Mouse (Mus musculus) frontal cortex, postnatal 10 days (tissue): ENCODE results near the gene Tet3.

Source experiments
- DNase-seq, 2 experiments: peaks; one replicate each; pipeline ENCODE4 v3.0.0; 2022; ENCODE audit warnings: low spot score in 2 of 2, mixed read lengths in 1 of 2

The Tet3 gene

DNA sequence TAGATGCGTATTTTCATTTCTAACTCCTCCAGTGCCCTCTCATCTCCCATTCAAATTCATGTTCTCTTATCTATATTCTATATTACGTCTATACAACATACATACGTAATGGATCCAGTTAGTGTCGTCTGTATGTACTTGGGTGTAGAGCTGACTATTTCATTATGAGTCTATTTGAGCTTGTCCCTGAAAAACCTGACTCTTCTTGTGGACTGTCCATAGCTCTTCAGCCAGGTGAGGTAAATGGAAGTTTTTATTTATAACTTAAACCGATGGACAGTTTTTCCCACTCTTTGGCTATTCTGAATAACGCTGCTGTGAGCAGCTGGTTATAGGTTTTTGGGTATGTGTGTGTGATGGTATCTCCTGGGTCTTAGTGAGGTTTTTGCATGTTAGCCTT is 132.1 kb downstream of the Tet3 start:
- DNase-seq = no peak

DNA sequence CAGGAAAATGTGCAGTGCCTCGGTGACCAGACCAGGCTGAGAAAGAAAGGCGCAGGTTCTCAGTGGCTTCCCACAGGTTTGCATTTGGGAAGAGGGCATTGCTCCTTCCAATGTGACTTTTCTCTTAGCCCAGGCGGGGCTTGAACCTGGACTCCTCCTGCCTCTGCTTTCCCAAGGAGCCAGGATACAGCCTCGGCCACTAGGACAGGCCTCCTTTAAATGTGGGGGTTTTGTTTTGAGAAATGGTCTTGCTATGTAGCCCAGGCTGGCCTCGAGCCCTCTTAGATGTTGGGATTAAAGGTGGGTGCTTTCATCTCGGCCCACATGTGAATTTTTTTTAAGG is 132.5 kb downstream of the Tet3 start:
- no peak for DNase-seq

DNA sequence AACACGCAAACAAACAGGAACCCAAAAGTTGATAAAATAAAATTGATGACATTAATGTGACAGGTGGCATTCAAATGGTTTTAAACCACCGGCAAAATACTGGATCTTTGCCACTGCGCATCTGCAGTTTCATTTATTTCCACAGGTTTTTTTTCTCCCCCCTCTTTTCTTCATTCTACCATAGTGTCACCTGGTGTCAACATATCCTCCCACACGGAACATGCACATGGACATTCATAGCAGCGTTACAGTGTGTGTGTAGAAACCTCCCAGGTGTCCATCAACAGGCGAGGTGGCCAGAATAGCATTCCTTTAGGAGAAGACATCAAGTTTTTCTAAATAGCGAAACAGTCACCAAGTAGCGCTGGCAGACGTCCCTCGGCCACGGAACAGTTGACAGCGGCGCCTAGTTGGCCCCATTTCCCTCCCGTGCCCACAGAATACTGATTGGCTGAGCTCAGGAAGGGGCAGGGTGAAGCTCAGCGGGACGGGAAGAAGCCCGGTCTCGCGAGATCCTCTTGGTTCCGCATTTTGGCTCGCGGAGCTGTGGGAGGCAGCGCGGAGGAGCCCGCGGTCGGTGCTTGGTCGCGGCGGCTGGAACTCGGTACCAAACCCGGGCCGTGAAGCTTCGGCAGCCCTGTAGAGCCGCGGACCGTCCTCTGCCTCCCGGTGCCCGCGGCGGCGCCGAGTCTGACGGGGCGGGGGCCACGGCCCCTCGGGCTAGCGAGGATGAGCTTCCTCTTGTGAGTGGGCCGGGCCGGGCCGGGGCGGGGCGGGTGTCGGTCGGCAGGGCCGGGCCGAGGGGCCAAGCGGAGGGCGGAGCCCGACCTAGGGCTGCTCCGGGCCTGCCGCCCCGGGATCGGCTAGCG is 133.1 kb downstream of the Tet3 start, which contains the start of the genes Mthfd2 and Mob1a:
Gene Mthfd2 (minus strand): TSS at position 384 of the 869 bp plus-strand sequence.
Gene Mob1a (plus strand): TSS at position 492 of the 869 bp plus-strand sequence.
- peak; percentile 89 to 91 for DNase-seq

DNA sequence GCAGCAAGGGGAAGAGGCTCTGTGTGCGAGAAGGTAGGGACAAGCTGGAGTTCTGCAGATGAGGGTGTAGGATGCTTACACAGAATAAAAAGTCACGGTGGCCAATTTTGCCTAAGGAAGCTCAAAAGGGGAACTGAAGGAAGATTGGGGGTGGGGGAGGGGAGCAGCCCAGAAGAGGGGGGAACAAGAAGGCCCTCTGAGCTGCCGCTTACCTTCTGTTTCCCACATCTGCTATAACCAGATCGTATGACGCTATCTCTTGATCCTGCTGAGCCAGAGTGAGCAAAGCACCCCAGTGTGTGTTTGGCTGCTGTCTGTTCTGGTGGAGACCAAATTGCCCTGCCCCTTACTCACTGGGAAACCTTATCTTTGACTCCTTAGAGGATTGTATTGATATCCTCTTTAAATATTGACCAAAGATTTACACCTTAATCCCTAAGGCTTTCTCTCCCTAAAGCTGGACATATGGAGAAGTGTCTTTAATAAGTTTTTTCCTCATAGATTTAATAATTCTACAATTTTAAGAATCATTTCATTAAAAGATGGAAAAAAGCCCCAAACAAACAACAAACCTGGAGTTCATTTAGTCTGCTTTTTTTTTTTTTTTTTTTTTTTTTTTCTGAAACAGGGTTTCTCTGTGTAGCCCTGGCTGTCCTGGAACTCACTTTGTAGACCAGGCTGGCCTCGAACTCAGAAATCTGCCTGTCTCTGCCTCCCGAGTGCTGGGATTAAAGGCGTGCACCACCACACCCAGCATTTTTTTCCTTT is 135.0 kb downstream of the Tet3 start:
- DNase-seq = no peak

DNA sequence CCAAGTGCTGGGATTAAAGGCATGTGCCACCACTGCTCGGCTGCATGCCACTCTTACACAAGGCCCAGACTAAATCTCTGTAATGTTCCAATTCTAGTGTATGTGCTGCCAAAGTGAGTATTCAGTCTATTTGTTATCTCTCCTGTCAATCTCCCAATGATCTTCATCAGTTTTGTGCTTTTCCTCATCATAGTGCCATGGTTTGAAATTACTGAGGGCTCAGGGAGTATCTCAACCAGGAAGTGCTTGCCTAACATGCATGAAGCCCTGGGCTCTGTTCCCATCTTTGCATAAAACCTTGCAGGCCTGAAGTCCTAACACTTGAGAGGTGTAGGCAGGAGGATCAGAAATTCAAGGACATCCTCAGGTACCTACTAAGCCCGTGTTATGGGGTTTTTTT is 136.1 kb downstream of the Tet3 start:
- DNase-seq = no peak

DNA sequence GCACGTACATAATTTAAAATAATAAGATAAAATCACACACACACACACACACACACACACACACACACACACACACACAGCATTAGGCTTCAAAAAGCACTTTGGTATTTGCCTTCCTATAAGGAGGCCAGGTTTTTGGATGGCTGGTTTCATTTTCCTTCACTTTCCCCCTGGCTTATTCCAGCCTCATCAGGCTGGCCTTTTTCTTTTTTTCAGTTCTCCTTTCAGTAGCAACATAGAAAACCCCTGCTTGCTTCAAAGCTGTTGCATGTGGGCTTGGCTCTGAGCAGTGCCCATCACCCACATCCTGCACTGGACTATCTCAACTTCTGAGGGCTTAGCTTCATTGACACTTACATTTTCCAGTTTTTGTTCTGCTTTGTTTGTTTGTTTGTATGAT is 137.0 kb downstream of the Tet3 start:
- no peak for DNase-seq

DNA sequence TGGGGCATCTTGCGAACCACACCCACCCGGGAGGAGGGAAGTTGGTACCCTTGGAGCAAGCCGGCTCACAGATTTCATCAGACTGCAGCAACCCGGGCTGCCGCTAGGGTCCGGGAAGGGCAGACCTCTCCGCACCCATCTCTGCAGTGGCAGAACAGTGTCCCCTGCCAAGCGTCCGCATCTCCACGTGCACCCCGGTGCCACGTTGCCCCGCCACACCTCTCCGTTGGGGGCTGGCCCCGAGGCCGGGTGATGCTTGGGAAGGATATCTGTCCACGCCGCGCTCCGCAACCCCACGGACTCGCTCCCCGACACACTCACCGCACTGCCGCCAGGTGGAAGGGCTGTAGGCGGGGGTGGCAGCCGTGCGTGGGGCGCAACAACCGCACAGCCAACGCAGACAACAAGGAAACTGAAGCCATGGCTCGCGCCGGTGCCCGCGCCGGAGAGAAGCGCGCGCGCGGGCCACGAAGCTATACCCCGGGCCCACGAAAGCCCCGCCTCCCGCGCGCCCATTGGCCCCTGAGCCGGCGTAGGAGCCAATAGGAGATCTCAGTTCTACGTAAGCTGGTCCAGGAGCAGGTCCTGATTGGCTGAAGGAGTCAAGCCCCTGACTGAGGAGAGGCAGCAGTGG is 141.7 kb downstream of the Tet3 start:
- DNase-seq = peak; percentile 89 to 91

DNA sequence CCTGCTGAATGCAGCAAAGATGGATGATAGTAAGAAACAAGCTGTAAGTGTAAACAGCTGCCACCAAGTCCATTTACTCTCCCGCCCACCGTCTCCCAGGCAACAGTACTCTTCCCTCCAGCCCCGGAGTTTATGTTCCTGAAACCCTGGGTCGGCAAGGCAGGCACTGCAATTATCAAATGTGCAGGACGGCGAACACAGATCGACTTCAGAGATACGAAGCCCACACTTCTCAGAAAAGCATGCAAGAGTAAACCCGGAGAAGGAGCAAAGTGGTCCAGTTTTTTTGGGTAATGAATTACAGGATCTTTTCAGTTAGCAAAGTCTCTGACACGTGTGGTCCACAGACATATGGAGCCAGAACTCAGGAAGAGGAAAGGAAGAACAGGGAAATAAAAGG is 142.9 kb downstream of the Tet3 start:
- no peak for DNase-seq

DNA sequence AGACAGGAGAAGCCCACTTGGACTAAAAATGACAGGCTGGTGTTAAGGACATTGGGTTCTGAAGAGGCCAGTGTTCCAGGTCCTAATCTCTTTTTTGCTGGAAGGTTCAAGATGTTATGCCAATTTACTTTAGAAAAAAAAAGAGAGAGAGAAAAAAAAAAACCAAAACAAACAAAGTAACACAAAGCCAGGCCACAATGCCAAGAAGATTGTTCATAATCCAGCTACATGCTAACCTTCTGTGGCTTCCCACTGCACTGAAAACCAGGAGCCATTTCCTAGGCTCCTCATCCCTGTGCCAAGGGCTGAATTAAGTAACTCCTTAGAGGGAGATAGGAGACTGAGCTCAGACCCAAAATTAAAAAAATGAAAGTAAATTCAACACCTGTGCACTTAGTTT is 143.6 kb downstream of the Tet3 start:
- DNase-seq = no peak

DNA sequence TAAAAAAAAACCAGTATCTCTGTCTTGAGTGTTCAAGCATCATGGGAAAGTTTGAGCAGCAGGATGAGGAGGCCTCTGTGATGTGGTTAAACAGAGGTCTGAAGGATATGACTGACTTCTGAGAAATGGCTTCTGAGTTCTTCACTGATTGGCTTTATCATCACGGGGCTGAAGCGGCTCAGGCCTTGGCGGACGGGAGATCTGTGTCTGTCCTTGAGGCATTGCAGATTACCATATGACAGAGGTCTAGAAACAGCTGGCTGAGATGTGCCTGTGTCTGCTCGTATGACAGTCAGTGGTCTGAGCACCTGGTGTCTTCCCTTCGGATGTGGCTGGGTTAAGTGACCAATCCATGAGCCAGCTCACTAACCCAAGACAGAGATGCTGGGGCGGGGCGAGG is 146.4 kb downstream of the Tet3 start:
- DNase-seq = no peak
